Mouse (Mus musculus): Measurements from ENCODE around the gene Hnrnpc.
A peak's percentile ranks its signal among the peaks of the same experiment; 100 is the strongest.

Hnrnpc gene

GRCm38 (mm10) chr14:52103856-52104676 is at the start of gene Hnrnpc:
Gene Hnrnpc (minus strand): TSS chr14:52104028.
- peak; percentile 100 for DNase-seq (ENCODE audit: low read depth)

GRCm38 (mm10) chr14:52152613-52153012 is 48.8 kb upstream of the Hnrnpc start:
- DNase-seq (ENCODE audit: low read depth) = no peak

- no peak for DNase-seq (ENCODE audit: low read depth)
These were observed 48.4 kb upstream of the Hnrnpc start for GRCm38 (mm10) chr14:52152179-52152578.

GRCm38 (mm10) chr14:52149888-52150287 is 46.1 kb upstream of the Hnrnpc start:
- DNase-seq (ENCODE audit: low read depth) = no peak

- peak; percentile 56 for DNase-seq (ENCODE audit: low read depth)
These were observed 42.7 kb upstream of the Hnrnpc start for GRCm38 (mm10) chr14:52146540-52146939.

GRCm38 (mm10) chr14:52144165-52144564 is 40.3 kb upstream of the Hnrnpc start:
- DNase-seq (ENCODE audit: low read depth) = no peak

- peak; percentile 18 for DNase-seq (ENCODE audit: low read depth)
These were observed 37.8 kb upstream of the Hnrnpc start for GRCm38 (mm10) chr14:52141445-52142127.

- DNase-seq (ENCODE audit: low read depth) = peak; percentile 66
These were observed 37.0 kb upstream of the Hnrnpc start for GRCm38 (mm10) chr14:52140577-52141444.

GRCm38 (mm10) chr14:52133584-52133983 is 29.8 kb upstream of the Hnrnpc start:
- no peak for DNase-seq (ENCODE audit: low read depth)

GRCm38 (mm10) chr14:52124636-52125035 is 20.8 kb upstream of the Hnrnpc start:
- no peak for DNase-seq (ENCODE audit: low read depth)

- DNase-seq (ENCODE audit: low read depth) = peak; percentile 80
These were observed 20.1 kb upstream of the Hnrnpc start for GRCm38 (mm10) chr14:52123918-52124317.

- DNase-seq (ENCODE audit: low read depth) = no peak
These were observed 16.3 kb upstream of the Hnrnpc start for GRCm38 (mm10) chr14:52120169-52120568.

GRCm38 (mm10) chr14:52118823-52119608 is 15.2 kb upstream of the Hnrnpc start:
- DNase-seq (ENCODE audit: low read depth) = no peak

GRCm38 (mm10) chr14:52118456-52118822 is 14.6 kb upstream of the Hnrnpc start:
- DNase-seq (ENCODE audit: low read depth) = no peak

- DNase-seq (ENCODE audit: low read depth) = no peak
These were observed 13.4 kb upstream of the Hnrnpc start for GRCm38 (mm10) chr14:52117241-52117640.

- DNase-seq (ENCODE audit: low read depth) = no peak
These were observed 10.3 kb upstream of the Hnrnpc start for GRCm38 (mm10) chr14:52114101-52114500.

GRCm38 (mm10) chr14:52110346-52110745 is 6.5 kb upstream of the Hnrnpc start, which contains the start of gene Rpgrip1:
Gene Rpgrip1 (plus strand): TSS chr14:52110704.
- DNase-seq (ENCODE audit: low read depth) = no peak

- DNase-seq (ENCODE audit: low read depth) = no peak
These were observed 4.2 kb upstream of the Hnrnpc start for GRCm38 (mm10) chr14:52108025-52108424.

- no peak for DNase-seq (ENCODE audit: low read depth)
These were observed 2.9 kb upstream of the Hnrnpc start for GRCm38 (mm10) chr14:52106741-52107140.

GRCm38 (mm10) chr14:52105308-52105707 is 1.5 kb upstream of the Hnrnpc start:
- no peak for DNase-seq (ENCODE audit: low read depth)

GRCm38 (mm10) chr14:52104677-52105285 is 953 bp upstream of the Hnrnpc start:
- DNase-seq (ENCODE audit: low read depth) = no peak
